Mouse (Mus musculus): ENCODE measurements at regions not wholly inside any gene's neighbourhood (a gene's known extent, or its start where the extent isn't known, plus 50 kb on each side); places are given as distances from the start of the nearest gene placed in this dataset.
"Not testable (repeated sequence)": the region's sequence is repeated elsewhere in the genome, so short reads cannot be mapped to it uniquely, and the experiment has no call there.

GRCm38 (mm10) chr1:161728546-161729206 lies 59.6 kb downstream of the Fasl start:
- DNase-seq (ENCODE audit: low read depth) = peak; percentile 37

GRCm38 (mm10) chr1:161727357-161727756 lies 60.9 kb downstream of the Fasl start:
- not testable (repeated sequence) for DNase-seq (ENCODE audit: low read depth)

- not testable (repeated sequence) for DNase-seq (ENCODE audit: low read depth)
Observed at GRCm38 (mm10) chr1:161726098-161726497, 62.2 kb downstream of the Fasl start.

- DNase-seq (ENCODE audit: low read depth) = no peak
Observed at GRCm38 (mm10) chr1:161719876-161720275, 68.4 kb downstream of the Fasl start.

- DNase-seq (ENCODE audit: low read depth) = no peak
Observed at GRCm38 (mm10) chr1:161718254-161718653, 70.0 kb downstream of the Fasl start.

- peak; percentile 89 for DNase-seq (ENCODE audit: low read depth)
Observed at GRCm38 (mm10) chr1:161712918-161713317, 75.4 kb downstream of the Fasl start.

- no peak for DNase-seq (ENCODE audit: low read depth)
Observed at GRCm38 (mm10) chr1:161712283-161712682, 76.0 kb downstream of the Fasl start.

GRCm38 (mm10) chr1:161707049-161707448 lies 81.2 kb downstream of the Fasl start:
- DNase-seq (ENCODE audit: low read depth) = no peak

- no peak for DNase-seq (ENCODE audit: low read depth)
Observed at GRCm38 (mm10) chr1:161704961-161705360, 83.3 kb downstream of the Fasl start.

GRCm38 (mm10) chr1:161704527-161704926 lies 83.8 kb downstream of the Fasl start:
- DNase-seq (ENCODE audit: low read depth) = no peak

GRCm38 (mm10) chr1:161695886-161696285 lies 92.4 kb downstream of the Fasl start:
- no peak for DNase-seq (ENCODE audit: low read depth)

- DNase-seq (ENCODE audit: low read depth) = no peak
Observed at GRCm38 (mm10) chr1:161693768-161694160, 94.5 kb downstream of the Fasl start.

GRCm38 (mm10) chr1:161692836-161693767 lies 95.2 kb downstream of the Fasl start:
- DNase-seq (ENCODE audit: low read depth) = no peak

GRCm38 (mm10) chr1:161688946-161689345 lies 99.3 kb downstream of the Fasl start:
- DNase-seq (ENCODE audit: low read depth) = peak; percentile 52

- DNase-seq (ENCODE audit: low read depth) = peak; percentile 65
Observed at GRCm38 (mm10) chr1:161687548-161687947, 100.7 kb downstream of the Fasl start.

- no peak for DNase-seq (ENCODE audit: low read depth)
Observed at GRCm38 (mm10) chr1:161680558-161680957, 107.7 kb downstream of the Fasl start.

- DNase-seq (ENCODE audit: low read depth) = peak; percentile 93
Observed at GRCm38 (mm10) chr1:161670937-161671336, 117.4 kb downstream of the Fasl start.

- no peak for DNase-seq (ENCODE audit: low read depth)
Observed at GRCm38 (mm10) chr1:161664321-161664720, 124.0 kb downstream of the Fasl start.

GRCm38 (mm10) chr1:161663351-161663750 lies 124.9 kb downstream of the Fasl start:
- DNase-seq (ENCODE audit: low read depth) = no peak

GRCm38 (mm10) chr1:161662241-161662640 lies 126.1 kb downstream of the Fasl start:
- DNase-seq (ENCODE audit: low read depth) = no peak

- no peak for DNase-seq (ENCODE audit: low read depth)
Observed at GRCm38 (mm10) chr1:161657511-161657910, 130.8 kb downstream of the Fasl start.

- no peak for DNase-seq (ENCODE audit: low read depth)
Observed at GRCm38 (mm10) chr1:161649387-161649786, 138.9 kb downstream of the Fasl start.

GRCm38 (mm10) chr1:161632098-161632497 lies 137.6 kb downstream of the Tnfsf18 start:
- DNase-seq (ENCODE audit: low read depth) = peak; percentile 78

Data from 416B (cell line).